Mouse (Mus musculus): ENCODE results near the gene Atp5g2. TPM values are rescaled to one million over a fixed set of nuclear protein-coding genes. Genes with fewer than 3 reads are reported as not detected.

Atp5g2 gene
- polyA plus RNA-seq, 1 experiment from 2014 or later: 60.4 TPM

- Histone ChIP-seq H3K4me3 (ENCODE audit: low read depth, low read length) (no peak overlapping the region), H3K27ac (replicated peaks; ENCODE audit: low read depth, low read length) (no peak overlapping the region), H3K9ac (replicated peaks; ENCODE audit: low read length) (no peak overlapping the region), H3K4me1 (ENCODE audit: control insufficient read depth, insufficient read depth, low read length) (no peaks in the 10 kb centered on the region), H3K27me3 (ENCODE audit: control insufficient read depth, insufficient read depth, low read length) (no peaks in the 10 kb centered on the region), H3K4me2 (ENCODE audit: low read depth, low read length) (no peak overlapping the region), H3K36me3 (replicated peaks; ENCODE audit: control insufficient read depth, insufficient read depth, low read depth, low read length) (no peaks in the 10 kb centered on the region), H3K9me3 (replicated peaks; ENCODE audit: control insufficient read depth, low read length) (no peaks in the 10 kb centered on the region)
- DNase-seq (ENCODE audit: low spot score): no peak
- ATAC-seq (replicated peaks; ENCODE audit: insufficient number of reproducible peaks, low FRiP score, low TSS enrichment, low read depth): no peak
Observed at GRCm38 (mm10) chr15:102614224-102614623, 57.9 kb downstream of the Atp5g2 start.

- Histone ChIP-seq H3K27ac (replicated peaks; ENCODE audit: low read depth, low read length) (no peak overlapping the region), H3K36me3 (replicated peaks; ENCODE audit: control insufficient read depth, insufficient read depth, low read depth, low read length) (no peaks in the 10 kb centered on the region), H3K9me3 (replicated peaks; ENCODE audit: control insufficient read depth, low read length) (no peaks in the 10 kb centered on the region), H3K4me3 (ENCODE audit: low read depth, low read length) (no peak overlapping the region), H3K4me1 (ENCODE audit: control insufficient read depth, insufficient read depth, low read length) (no peaks in the 10 kb centered on the region), H3K4me2 (ENCODE audit: low read depth, low read length) (no peak overlapping the region), H3K9ac (replicated peaks; ENCODE audit: low read length) (no peak overlapping the region), H3K27me3 (ENCODE audit: control insufficient read depth, insufficient read depth, low read length) (no peaks in the 10 kb centered on the region)
- DNase-seq (ENCODE audit: low spot score) (no peak), ATAC-seq (replicated peaks; ENCODE audit: insufficient number of reproducible peaks, low FRiP score, low TSS enrichment, low read depth) (no peak)
Observed at GRCm38 (mm10) chr15:102612966-102613365, 59.2 kb downstream of the Atp5g2 start.

MicroRNAs encoded within 50 kb of the gene (microRNA counts, 519-probe panel; counts per million panel counts)
- microRNA mmu-miR-688: not detected

Small RNAs within 50 kb of the gene (microRNA-seq; reads per million reads assigned to microRNA genes)
- not detected for gene Mir688 (ENCODE audit: borderline number of aligned reads)

Other genes with a start within 250 kb of the Atp5g2 start
- 0.24 TPM in 1 of 2 replicates, not detected in the other for gene Amhr2, start 227.0 kb downstream of the Atp5g2 start, polyA plus RNA-seq (2014; fragmentation: Nextera tagmentation; extraction: Ambion mirVana)
- gene Prr13, start 213.3 kb downstream of the Atp5g2 start, polyA plus RNA-seq (2014; fragmentation: Nextera tagmentation; extraction: Ambion mirVana): 75.0 and 76.5 TPM in 2 replicates
- 288 and 290 TPM in 2 replicates for gene Pcbp2, start 201.8 kb downstream of the Atp5g2 start, polyA plus RNA-seq (2014; fragmentation: Nextera tagmentation; extraction: Ambion mirVana)
- 3.4 TPM in 1 of 2 replicates, not detected in the other for gene Gm10337, start 168.6 kb downstream of the Atp5g2 start, polyA plus RNA-seq (2014; fragmentation: Nextera tagmentation; extraction: Ambion mirVana)
- gene Map3k12, start 155.3 kb downstream of the Atp5g2 start, polyA plus RNA-seq (2014; fragmentation: Nextera tagmentation; extraction: Ambion mirVana): 13.4 and 15.4 TPM in 2 replicates
- gene Tarbp2, start 154.2 kb downstream of the Atp5g2 start, polyA plus RNA-seq (2014; fragmentation: Nextera tagmentation; extraction: Ambion mirVana): 92.0 and 92.7 TPM in 2 replicates
- gene Npff, start 147.4 kb downstream of the Atp5g2 start, polyA plus RNA-seq (2014; fragmentation: Nextera tagmentation; extraction: Ambion mirVana): 0.52 and 0.66 TPM in 2 replicates
- gene Gm28047, start 47.3 kb downstream of the Atp5g2 start, polyA plus RNA-seq (2014; fragmentation: Nextera tagmentation; extraction: Ambion mirVana): 0.20 and 0.21 TPM in 2 replicates
- 13.7 and 17.4 TPM in 2 replicates for gene Atf7, start 46.9 kb downstream of the Atp5g2 start, polyA plus RNA-seq (2014; fragmentation: Nextera tagmentation; extraction: Ambion mirVana)
- gene Calcoco1, start 49.8 kb upstream of the Atp5g2 start, polyA plus RNA-seq (2014; fragmentation: Nextera tagmentation; extraction: Ambion mirVana): 32.2 and 34.0 TPM in 2 replicates
- gene Hoxc13, start 248.8 kb upstream of the Atp5g2 start, polyA plus RNA-seq (2014; fragmentation: Nextera tagmentation; extraction: Ambion mirVana): 0.17 TPM in 1 of 2 replicates, not detected in the other

All from embryonic facial prominence, embryonic 11.5 days (tissue).